Mouse (Mus musculus): ENCODE data around the gene Stard5. TPM values are rescaled to one million over a fixed set of nuclear protein-coding genes. Genes with fewer than 3 reads are reported as not detected.

The Stard5 gene
- polyA plus RNA-seq, 1 experiment from 2014 or later: 35.4 TPM

DNA sequence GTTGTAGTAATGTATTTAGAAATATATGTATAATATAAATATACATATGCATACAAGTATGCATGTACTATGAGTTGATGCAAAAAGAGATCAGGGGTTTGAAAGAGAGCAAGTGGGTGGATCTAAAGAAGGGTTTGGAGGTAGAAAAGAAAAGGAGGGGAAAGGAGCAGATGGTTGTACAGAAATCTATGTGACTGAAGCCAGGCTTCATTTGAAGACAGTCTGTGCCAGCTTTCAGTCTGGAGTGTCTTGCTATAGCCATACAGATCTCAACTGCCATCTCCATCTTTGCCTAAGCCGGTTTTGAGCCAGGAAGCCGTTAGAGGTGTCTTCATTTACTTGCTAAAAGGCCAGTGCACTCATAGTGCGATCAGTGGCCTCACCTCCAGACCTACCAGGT is 16.5 kb upstream of the Stard5 start:
- Histone ChIP-seq H3K27me3 (replicated peaks) (no peaks in the 10 kb centered on the region), H3K36me3 (no peaks in the 10 kb centered on the region), H3K4me3 (no peak overlapping the region), H3K4me2 (no peak overlapping the region), H3K27ac (ENCODE audit: poor library complexity, severe bottlenecking) (no peak overlapping the region), H3K4me1 (replicated peaks) (no peaks in the 10 kb centered on the region), H3K9me3 (replicated peaks) (no peaks in the 10 kb centered on the region), H3K9ac (no peak overlapping the region)
- WGBS: 84% methylated on average over 3 of the region's 3 CpGs
- no peak for ATAC-seq (ENCODE audit: insufficient number of reproducible peaks, low FRiP score)

DNA sequence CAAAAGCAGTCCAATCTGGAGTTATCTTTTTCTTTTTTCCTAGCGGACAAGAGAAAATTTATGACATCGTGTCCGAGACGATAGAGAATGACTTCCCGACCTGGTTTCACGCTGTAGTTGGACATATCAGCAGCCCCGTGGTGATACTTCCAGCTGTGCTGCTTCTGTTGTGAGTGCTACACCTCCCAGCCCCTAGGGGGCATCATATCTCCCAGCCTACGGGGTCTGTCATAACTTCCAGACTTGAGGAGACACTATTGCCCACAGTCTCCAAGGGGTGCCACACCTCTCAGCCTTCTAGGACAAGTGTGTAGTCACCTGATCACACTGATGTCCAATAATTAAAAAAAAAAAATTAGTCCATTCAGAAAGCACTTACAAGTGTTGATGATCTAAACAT is 15.9 kb upstream of the Stard5 start:
- no peak for ATAC-seq (ENCODE audit: insufficient number of reproducible peaks, low FRiP score)
- 83% methylated on average over 8 of the region's 8 CpGs for WGBS
- no peak overlapping the region for H3K4me2 ChIP-seq
- no peaks in the 10 kb centered on the region for H3K36me3 ChIP-seq
- H3K27ac ChIP-seq (ENCODE audit: poor library complexity, severe bottlenecking): no peak overlapping the region
- no peaks in the 10 kb centered on the region for H3K9me3 ChIP-seq (replicated peaks)
- no peaks in the 10 kb centered on the region for H3K4me1 ChIP-seq (replicated peaks)
- H3K4me3 ChIP-seq: no peak overlapping the region
- H3K27me3 ChIP-seq (replicated peaks): no peaks in the 10 kb centered on the region
- no peak overlapping the region for H3K9ac ChIP-seq

GRCm38 (mm10) chr7:83616268-83616667 is 15.5 kb upstream of the Stard5 start:
- no peak overlapping the region for H3K4me2 ChIP-seq
- H3K9ac ChIP-seq: no peak overlapping the region
- no peak overlapping the region for H3K4me3 ChIP-seq
- H3K27ac ChIP-seq (ENCODE audit: poor library complexity, severe bottlenecking): no peak overlapping the region
- WGBS: 83% methylated on average over 3 of the region's 3 CpGs
- no peak for ATAC-seq (ENCODE audit: insufficient number of reproducible peaks, low FRiP score)
- no peaks in the 10 kb centered on the region for H3K36me3 ChIP-seq
- no peaks in the 10 kb centered on the region for H3K4me1 ChIP-seq (replicated peaks)
- no peaks in the 10 kb centered on the region for H3K9me3 ChIP-seq (replicated peaks)
- H3K27me3 ChIP-seq (replicated peaks): no peaks in the 10 kb centered on the region

DNA sequence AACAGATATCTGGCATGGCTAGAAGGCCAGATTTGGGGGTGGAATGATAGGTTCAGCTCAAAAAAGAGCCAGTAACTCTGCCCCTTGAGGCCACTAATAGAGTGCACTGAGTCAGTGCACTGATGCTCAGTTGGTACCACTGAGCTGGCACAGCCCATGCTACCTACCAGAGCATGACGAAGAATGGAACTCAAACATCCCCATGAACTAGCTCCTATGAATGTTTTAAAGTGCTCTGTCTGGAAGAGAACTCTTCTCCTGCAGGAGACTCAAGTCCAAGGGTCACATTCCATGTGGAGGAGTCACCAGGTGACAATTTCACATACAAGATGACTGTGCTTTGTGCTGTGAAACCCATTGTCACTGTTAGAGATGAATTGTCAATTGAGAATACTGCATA is 13.1 kb upstream of the Stard5 start:
- H3K4me3 ChIP-seq: no peak overlapping the region
- H3K36me3 ChIP-seq: no peaks in the 10 kb centered on the region
- ATAC-seq (ENCODE audit: insufficient number of reproducible peaks, low FRiP score): no peak
- no peaks in the 10 kb centered on the region for H3K27me3 ChIP-seq (replicated peaks)
- 89% methylated on average over 1 of the region's 1 CpGs for WGBS
- no peak overlapping the region for H3K27ac ChIP-seq (ENCODE audit: poor library complexity, severe bottlenecking)
- no peaks in the 10 kb centered on the region for H3K4me1 ChIP-seq (replicated peaks)
- H3K9me3 ChIP-seq (replicated peaks): no peaks in the 10 kb centered on the region
- H3K9ac ChIP-seq: no peak overlapping the region
- no peak overlapping the region for H3K4me2 ChIP-seq

DNA sequence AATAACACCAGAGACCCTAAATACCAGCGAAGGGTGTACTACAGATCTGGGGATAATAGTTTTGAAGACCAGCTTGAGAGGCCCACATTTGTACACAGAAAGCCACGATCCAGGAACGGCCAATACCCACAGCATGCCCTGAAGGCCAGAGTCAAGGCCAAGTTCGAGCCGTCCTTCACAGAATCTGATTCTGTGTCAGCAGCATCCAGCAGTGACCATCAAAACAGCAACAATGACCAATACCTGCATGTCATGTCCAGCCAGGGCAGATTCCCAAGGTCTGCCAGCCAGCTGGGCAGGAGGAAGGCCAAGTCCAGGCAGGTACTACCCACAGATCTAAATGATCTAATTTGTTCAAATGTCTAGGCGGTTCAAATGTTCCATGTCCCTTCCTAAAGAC is 9.2 kb upstream of the Stard5 start:
- H3K9me3 ChIP-seq (replicated peaks): no peaks in the 10 kb centered on the region

DNA sequence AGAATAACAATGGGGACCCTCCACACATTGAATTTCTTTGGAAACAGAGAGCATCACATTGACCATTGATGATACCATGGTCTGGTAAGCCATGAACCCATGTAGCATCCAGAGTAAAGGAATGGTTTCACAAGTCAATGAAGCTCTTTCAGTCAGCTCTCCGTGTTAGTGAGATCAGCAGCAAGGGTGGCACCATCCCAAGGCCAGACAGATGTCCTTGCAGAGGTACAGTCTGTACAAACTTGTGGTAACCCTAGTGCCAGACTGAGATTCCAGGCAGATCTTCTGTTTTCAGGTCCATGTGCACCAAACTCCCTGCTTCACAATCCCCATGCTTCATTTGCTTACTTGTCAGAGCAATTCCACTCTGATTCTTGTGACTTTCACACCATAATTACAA is 7.7 kb upstream of the Stard5 start:
- Histone ChIP-seq H3K4me1 (replicated peaks) (no peaks in the 10 kb centered on the region), H3K4me2 (no peak overlapping the region), H3K9ac (no peak overlapping the region), H3K4me3 (no peak overlapping the region), H3K36me3 (no peaks in the 10 kb centered on the region), H3K27ac (ENCODE audit: poor library complexity, severe bottlenecking) (no peak overlapping the region), H3K9me3 (replicated peaks) (no peaks in the 10 kb centered on the region), H3K27me3 (replicated peaks) (no peaks in the 10 kb centered on the region)
- WGBS: 72% methylated on average over 1 of the region's 1 CpGs
- no peak for ATAC-seq (ENCODE audit: insufficient number of reproducible peaks, low FRiP score)

More for the DNA sequence above, 9.2 kb upstream of the Stard5 start:
- H3K27ac ChIP-seq (ENCODE audit: poor library complexity, severe bottlenecking): no peak overlapping the region
- ATAC-seq (ENCODE audit: insufficient number of reproducible peaks, low FRiP score): no peak
- H3K4me2 ChIP-seq: no peak overlapping the region
- 87% methylated on average over 6 of the region's 6 CpGs for WGBS
- H3K4me3 ChIP-seq: no peak overlapping the region
- no peaks in the 10 kb centered on the region for H3K4me1 ChIP-seq (replicated peaks)
- H3K27me3 ChIP-seq (replicated peaks): no peaks in the 10 kb centered on the region
- no peak overlapping the region for H3K9ac ChIP-seq
- H3K36me3 ChIP-seq: no peaks in the 10 kb centered on the region

DNA sequence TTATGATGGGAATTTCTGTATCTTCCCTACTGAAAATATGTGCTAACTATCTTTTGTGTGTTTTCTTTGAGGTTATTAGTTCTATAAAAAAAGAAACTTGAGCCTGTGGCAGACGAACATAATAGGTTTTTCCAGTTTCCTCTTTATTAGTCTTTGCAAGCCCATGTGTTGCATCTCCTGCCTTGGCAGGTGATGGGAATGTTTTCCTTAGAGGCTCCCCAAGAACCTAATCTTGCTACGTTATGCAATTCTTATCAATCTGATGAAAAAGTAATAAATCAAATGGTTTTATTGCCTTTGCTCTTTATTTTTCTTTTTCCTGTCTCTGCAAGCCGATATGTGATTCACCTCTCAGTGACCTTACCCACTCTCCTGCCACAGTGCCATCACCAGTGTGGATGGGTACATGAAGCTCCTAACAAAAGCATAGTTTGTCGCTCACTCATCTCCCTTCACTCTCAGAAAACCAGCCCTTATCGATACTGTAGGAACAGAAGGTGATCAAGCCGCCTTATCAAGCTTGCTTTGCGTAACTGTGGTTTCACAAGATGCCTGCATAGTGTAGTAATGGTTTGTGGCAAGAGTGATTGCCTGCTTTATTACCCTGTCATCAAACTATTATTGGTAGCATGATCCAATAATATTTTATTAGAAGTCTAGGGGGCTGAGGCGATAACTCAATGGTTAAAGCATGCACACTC is 5.1 kb upstream of the Stard5 start:
- WGBS: 70% methylated on average over 8 of the region's 8 CpGs
- no peaks in the 10 kb centered on the region for H3K36me3 ChIP-seq
- no peak overlapping the region for H3K4me3 ChIP-seq
- ATAC-seq (ENCODE audit: insufficient number of reproducible peaks, low FRiP score): no peak
- no peak overlapping the region for H3K27ac ChIP-seq (ENCODE audit: poor library complexity, severe bottlenecking)
- H3K9ac ChIP-seq: no peak overlapping the region
- peaks cover 8% of the 10 kb centered on the region for H3K4me1 ChIP-seq (replicated peaks)
- H3K9me3 ChIP-seq (replicated peaks): no peaks in the 10 kb centered on the region
- H3K27me3 ChIP-seq (replicated peaks): no peaks in the 10 kb centered on the region
- H3K4me2 ChIP-seq: no peak overlapping the region

DNA sequence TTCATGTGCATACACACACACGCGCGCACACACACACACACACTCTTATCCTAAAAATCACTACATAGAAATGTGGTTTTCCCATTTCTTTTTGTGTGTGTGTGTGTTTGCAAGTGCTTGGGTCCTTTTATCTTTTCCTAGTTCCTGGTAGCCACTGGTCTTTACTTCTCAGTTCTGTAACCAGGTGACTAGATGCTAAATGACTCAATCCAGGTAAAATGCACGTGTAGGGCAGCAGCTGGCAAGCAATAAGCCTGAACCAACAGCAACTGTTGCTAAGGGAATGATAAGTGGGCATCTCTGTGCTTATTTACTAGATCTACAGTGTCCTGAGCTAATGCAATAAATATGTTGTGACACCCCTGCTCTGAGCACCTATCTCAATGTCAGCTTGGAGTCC is 4.4 kb upstream of the Stard5 start:
- H3K27ac ChIP-seq (ENCODE audit: poor library complexity, severe bottlenecking): no peak overlapping the region
- H3K4me2 ChIP-seq: no peak overlapping the region
- peaks cover 8% of the 10 kb centered on the region for H3K4me1 ChIP-seq (replicated peaks)
- H3K27me3 ChIP-seq (replicated peaks): no peaks in the 10 kb centered on the region
- no peaks in the 10 kb centered on the region for H3K36me3 ChIP-seq
- no peak for ATAC-seq (ENCODE audit: insufficient number of reproducible peaks, low FRiP score)
- no peaks in the 10 kb centered on the region for H3K9me3 ChIP-seq (replicated peaks)
- WGBS: 82% methylated on average over 4 of the region's 4 CpGs
- no peak overlapping the region for H3K9ac ChIP-seq
- H3K4me3 ChIP-seq: no peak overlapping the region

DNA sequence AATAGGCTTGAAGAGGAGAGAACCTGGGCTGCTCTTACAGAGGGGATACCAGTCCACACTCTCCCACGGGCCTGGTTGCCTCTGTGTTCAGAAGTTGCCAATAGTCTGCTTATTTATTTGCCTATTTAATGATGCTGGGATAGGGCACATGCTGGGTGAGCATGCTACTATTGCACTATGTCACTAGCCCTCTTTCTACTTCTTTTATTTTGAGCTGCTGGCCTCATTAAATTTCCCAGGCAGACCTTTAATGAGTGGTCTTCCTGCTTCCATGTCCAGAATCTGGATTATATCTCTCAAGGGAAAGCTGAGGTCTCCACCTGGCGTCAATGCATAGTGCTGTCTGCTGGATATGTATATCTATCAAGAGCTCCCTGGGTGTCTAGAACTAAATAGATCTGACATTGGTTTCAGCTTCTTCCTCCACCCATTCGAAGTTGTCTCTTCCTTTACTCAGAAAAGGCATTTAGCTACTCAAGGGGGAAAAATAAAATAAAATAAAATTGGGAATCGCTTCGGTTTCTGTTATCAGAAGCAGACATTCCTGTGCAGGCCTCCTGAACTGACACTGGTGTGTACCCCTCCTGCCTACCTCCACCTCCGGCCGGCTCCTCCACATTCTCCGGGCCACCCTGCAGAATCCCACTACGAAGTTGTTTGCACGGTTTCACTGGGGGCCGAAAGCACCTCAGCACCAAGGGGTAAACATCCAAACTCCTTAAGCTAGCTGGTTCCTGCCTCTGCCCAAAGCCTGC is 509 bp upstream of the Stard5 start:
- peak; percentile 55 for ATAC-seq (ENCODE audit: insufficient number of reproducible peaks, low FRiP score)
- H3K27ac ChIP-seq (ENCODE audit: poor library complexity, severe bottlenecking): peak overlapping the region; percentile 51; the same call in 1 of the 2 replicates
- peaks cover 18% of the 10 kb centered on the region for H3K36me3 ChIP-seq
- no peaks in the 10 kb centered on the region for H3K27me3 ChIP-seq (replicated peaks)
- H3K4me2 ChIP-seq: peak overlapping the region; percentile 73
- H3K4me3 ChIP-seq: peak overlapping the region; percentile 73
- H3K9me3 ChIP-seq (replicated peaks): no peaks in the 10 kb centered on the region
- peak overlapping the region; percentile 81 for H3K9ac ChIP-seq
- WGBS: 9% methylated on average over 11 of the region's 11 CpGs
- peaks cover 27% of the 10 kb centered on the region for H3K4me1 ChIP-seq (replicated peaks)

DNA sequence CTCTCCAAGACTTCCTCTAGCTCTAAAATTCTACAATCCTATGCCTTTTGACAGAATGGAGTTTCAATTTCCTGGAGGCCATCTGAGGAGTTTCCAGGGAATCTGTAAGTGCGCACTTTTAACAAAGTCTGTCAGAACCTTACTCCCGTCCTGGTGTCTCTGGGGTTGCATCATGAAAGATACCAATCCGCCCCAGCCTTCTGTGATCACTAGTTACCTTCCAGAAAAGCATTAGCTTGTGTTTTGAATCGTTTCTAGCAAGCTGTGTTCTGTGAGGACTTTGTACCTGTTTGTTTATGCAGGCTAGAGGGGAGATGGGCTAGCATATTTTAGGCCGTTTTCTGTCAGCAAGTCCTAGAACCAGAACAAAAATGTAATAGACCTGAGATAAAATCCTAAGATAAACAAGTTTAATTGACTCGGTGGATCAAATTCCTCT is 942 bp downstream of the Stard5 start:
- Histone ChIP-seq H3K9ac (peak overlapping the region; percentile 81), H3K4me2 (peak overlapping the region; percentile 73), H3K27me3 (replicated peaks) (no peaks in the 10 kb centered on the region), H3K4me3 (peak overlapping the region; percentile 73), H3K9me3 (replicated peaks) (no peaks in the 10 kb centered on the region), H3K36me3 (peaks cover 32% of the 10 kb centered on the region), H3K4me1 (replicated peaks) (peaks cover 27% of the 10 kb centered on the region), H3K27ac (ENCODE audit: poor library complexity, severe bottlenecking) (0 out of 2 replicates have a peak overlapping the region, but pooled peaks have one; percentile 28)
- ATAC-seq (ENCODE audit: insufficient number of reproducible peaks, low FRiP score): no peak
- 28% methylated on average over 6 of the region's 6 CpGs for WGBS

DNA sequence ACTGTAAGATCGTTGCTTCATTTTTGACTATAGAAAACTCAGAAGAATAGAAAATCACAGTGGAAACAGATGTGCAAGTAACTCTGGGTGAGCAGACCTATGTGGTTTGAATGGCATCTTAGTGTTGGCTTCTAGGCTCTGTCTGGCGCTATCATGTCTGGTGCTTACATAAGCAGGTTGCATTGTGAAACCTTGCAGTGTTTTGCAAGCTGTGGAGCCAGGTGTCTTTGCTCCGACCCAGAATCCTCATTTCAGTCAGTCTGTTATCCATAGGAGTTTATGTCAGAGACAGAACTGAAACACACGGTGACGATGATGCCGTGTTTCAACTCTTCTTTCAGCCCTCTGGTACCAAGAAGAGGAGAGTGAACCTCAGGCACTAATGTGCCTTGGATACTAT is 2.1 kb downstream of the Stard5 start:
- Histone ChIP-seq H3K9ac (no peak overlapping the region), H3K4me2 (peak overlapping the region; percentile 73; the same call in 1 of the 2 replicates), H3K4me1 (replicated peaks) (peaks cover 27% of the 10 kb centered on the region), H3K36me3 (peaks cover 43% of the 10 kb centered on the region), H3K27ac (ENCODE audit: poor library complexity, severe bottlenecking) (no peak overlapping the region), H3K9me3 (replicated peaks) (no peaks in the 10 kb centered on the region), H3K27me3 (replicated peaks) (no peaks in the 10 kb centered on the region), H3K4me3 (peak overlapping the region; percentile 73; the same call in 1 of the 2 replicates)
- no peak for ATAC-seq (ENCODE audit: insufficient number of reproducible peaks, low FRiP score)
- 86% methylated on average over 6 of the region's 6 CpGs for WGBS

All from heart, embryonic 12.5 days (tissue).